Mouse (Mus musculus) testis, adult 2 months (tissue): ENCODE measurements around the gene Tmem30c. TPM values are rescaled to one million over a fixed set of nuclear protein-coding genes. Genes with fewer than 3 reads are reported as not detected.

ENCODE experiments used
- H3K27ac ChIP-seq: fragments of 200-500 bp; 2 replicates; pipeline ENCODE4 v1.5.1; 2012; ENCODE audit warnings: low read depth, low read length; ENCODE audit not compliant: control insufficient read depth, insufficient read depth
- H3K27me3 ChIP-seq: fragments of 200-500 bp; 2 replicates; pipeline ENCODE4 v1.6.1; 2012; ENCODE audit warnings: mild to moderate bottlenecking, low read length, moderate library complexity; ENCODE audit not compliant: control insufficient read depth, insufficient read depth
- H3K36me3 ChIP-seq: fragments of 200-500 bp; 2 replicates; pipeline ENCODE4 v1.6.1; 2012; ENCODE audit warnings: mild to moderate bottlenecking, low read length; ENCODE audit not compliant: control insufficient read depth, insufficient read depth
- H3K4me1 ChIP-seq: fragments of 200-500 bp; 2 replicates; pipeline ENCODE4 v1.6.1; 2012; ENCODE audit warnings: low read length; ENCODE audit not compliant: control insufficient read depth, insufficient read depth
- H3K4me3 ChIP-seq: fragments of 200-500 bp; 2 replicates; pipeline ENCODE4 v1.5.1; 2012; ENCODE audit warnings: low read depth, mild to moderate bottlenecking, low read length, moderate library complexity, mixed read lengths; ENCODE audit not compliant: control insufficient read depth
- CTCF ChIP-seq: fragments of 200-500 bp; IDR thresholded peaks from 2 replicates; pipeline ENCODE4 v1.5.1; 2012; ENCODE audit warnings: low read depth, mild to moderate bottlenecking, inconsistent platforms, low read length, moderate library complexity; ENCODE audit not compliant: control insufficient read depth, insufficient read depth, insufficient replicate concordance
- POLR2A ChIP-seq: fragments of 200-500 bp; IDR thresholded peaks from 2 replicates; pipeline ENCODE4 v1.6.1; 2012; ENCODE audit warnings: low read depth, mild to moderate bottlenecking, inconsistent platforms, low read length, moderate library complexity; ENCODE audit not compliant: control insufficient read depth
- polyA plus RNA-seq: library from polyadenylated mRNA; depleted of rRNA; stranded (reverse); fragments of >200 nt; gene quantifications from 2 replicates; pipeline ENCODE4 v1.2.3, GENCODE M21; 2012

Tmem30c gene
- polyA plus RNA-seq, 1 experiment: 66.3 TPM

DNA sequence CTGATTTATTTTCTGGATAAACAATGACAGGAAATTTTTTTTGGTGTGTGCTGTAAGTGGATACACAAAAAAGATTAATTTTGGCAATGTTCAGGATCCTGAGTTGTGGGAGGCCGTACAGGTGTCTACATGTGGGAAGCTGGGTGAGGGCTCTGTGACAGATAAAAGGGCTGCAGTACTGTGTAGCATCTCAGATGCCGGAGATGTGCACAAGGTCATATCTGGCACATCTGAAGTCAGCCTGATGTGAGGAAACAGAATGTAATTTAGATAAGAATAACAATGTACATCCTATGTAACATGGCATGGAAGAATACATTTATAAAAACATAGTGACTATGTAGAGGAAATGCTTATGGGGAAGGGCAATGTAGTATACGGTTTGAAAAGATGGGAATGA lies 20.8 kb upstream of the Tmem30c start:
- H3K4me1 ChIP-seq: no peaks in the 10 kb centered on the region
- H3K4me3 ChIP-seq: no peak overlapping the region
- H3K36me3 ChIP-seq: no peaks in the 10 kb centered on the region
- no peak for TF ChIP-seq CTCF
- TF ChIP-seq POLR2A: no peak
- no peak overlapping the region for H3K27ac ChIP-seq
- no peaks in the 10 kb centered on the region for H3K27me3 ChIP-seq

DNA sequence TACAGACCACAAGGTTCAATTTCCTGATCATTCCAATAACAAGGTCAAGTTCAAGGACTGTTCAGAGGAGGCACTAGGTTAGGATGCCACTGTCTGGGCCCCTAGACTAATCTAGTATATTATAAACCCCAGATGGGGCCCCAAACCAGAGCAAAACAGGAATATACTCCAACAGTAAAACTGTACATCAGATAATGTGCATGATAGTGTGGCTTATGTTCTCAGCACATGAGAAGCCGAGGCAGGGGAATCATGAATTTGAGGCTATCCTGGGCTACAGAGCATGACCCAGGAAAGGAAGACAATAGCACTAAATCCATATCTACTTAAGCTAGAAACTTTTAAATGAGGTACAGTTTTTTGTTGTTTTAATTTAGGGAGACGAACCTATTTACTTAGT lies 19.5 kb upstream of the Tmem30c start:
- H3K4me1 ChIP-seq: no peaks in the 10 kb centered on the region
- no peak overlapping the region for H3K27ac ChIP-seq
- TF ChIP-seq CTCF (no peak), POLR2A (no peak)
- H3K36me3 ChIP-seq: no peaks in the 10 kb centered on the region
- no peaks in the 10 kb centered on the region for H3K27me3 ChIP-seq
- no peak overlapping the region for H3K4me3 ChIP-seq

DNA sequence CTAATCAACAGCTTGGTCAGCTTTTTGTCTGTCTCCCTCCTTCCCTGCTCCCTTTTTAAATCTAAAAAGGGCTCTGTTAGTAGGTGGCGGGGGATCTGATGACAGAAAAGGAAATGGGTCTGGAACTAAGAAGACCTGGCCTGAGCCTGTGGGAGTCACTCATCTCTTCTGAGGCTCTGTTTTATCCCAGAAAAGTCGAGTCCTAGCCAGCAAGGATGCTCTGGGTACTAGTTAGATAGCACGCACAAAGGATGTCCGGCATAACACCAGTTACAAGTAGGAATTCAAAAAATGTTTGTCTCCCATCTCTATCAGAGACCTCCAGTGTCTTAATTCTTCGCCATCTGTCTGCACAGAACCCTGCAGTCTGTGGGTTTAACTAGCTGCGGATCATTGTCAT lies 12.8 kb upstream of the Tmem30c start:
- Histone ChIP-seq H3K27ac (no peak overlapping the region), H3K27me3 (no peaks in the 10 kb centered on the region), H3K4me3 (no peak overlapping the region), H3K4me1 (peaks cover 4% of the 10 kb centered on the region), H3K36me3 (no peaks in the 10 kb centered on the region)
- no peak for TF ChIP-seq CTCF
- TF ChIP-seq POLR2A: no peak

DNA sequence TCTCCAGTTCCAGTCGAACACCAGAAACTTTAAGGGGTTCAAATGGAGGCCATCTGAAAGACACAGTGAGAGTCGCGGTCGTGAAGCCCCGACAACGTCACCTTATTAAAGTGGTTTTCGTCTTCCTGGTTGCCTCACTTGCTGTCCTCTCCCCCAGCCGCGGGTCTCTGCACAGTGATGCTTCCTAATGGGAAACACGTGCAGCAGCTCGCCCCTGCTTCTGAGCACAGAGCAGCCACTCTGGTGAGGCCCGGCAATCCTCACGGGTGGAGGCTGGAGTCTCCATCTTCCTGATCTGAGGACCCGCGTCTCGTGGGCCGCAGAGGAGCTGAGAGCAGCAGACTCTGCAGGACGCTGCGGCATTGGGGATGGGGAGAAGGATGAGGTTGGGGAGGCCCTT lies 11.1 kb upstream of the Tmem30c start:
- no peaks in the 10 kb centered on the region for H3K36me3 ChIP-seq
- no peak for TF ChIP-seq CTCF
- TF ChIP-seq POLR2A: no peak
- no peak overlapping the region for H3K27ac ChIP-seq
- peak overlapping the region; percentile 21 for H3K4me3 ChIP-seq
- H3K4me1 ChIP-seq: peaks cover 4% of the 10 kb centered on the region
- H3K27me3 ChIP-seq: no peaks in the 10 kb centered on the region

- Histone ChIP-seq H3K27me3 (no peaks in the 10 kb centered on the region), H3K36me3 (no peaks in the 10 kb centered on the region), H3K4me1 (peaks cover 4% of the 10 kb centered on the region), H3K4me3 (no peak overlapping the region; the same call in 1 of the 2 replicates), H3K27ac (no peak overlapping the region)
- no peak for TF ChIP-seq POLR2A
- TF ChIP-seq CTCF: no peak
Observed at GRCm38 (mm10) chr16:57302792-57303698, 10.4 kb upstream of the Tmem30c start.

GRCm38 (mm10) chr16:57301512-57302115 lies 8.9 kb upstream of the Tmem30c start:
- no peak overlapping the region for H3K4me3 ChIP-seq
- no peak for TF ChIP-seq CTCF
- TF ChIP-seq POLR2A: no peak

DNA sequence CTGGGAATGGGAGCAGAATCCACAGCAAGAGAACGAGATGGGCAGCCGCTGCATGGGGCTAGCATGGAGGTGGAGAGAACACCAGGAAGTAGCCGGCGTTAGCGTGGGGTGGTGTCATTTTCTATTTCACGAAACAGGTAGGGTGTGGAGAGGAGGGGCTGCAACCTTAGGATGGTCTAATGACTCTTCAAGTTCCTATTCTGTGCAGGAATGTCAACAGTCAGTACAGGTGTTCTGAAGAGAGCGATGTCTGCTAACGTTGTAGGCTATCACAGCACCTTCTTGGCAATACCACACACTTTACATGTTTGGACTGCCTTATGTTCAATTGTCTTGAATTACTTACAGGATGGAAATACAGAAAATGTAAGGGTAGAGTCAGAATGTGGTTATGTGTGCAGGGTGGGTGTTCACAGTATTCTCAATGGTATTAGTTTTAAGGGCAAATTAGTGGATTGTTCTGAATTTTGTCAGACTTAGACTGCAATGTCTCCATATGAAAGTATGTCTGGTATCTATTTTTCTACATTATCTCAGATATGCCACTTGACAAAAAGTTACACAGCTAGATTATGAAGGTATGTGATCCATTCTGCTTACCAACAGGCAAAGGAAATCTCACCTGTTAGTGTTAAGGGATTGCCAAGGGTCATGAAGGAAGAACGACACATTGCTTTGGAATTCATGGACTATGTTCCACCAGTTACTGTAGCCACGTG lies 2.7 kb upstream of the Tmem30c start:
- H3K36me3 ChIP-seq: no peaks in the 10 kb centered on the region
- H3K27me3 ChIP-seq: no peaks in the 10 kb centered on the region
- no peak overlapping the region for H3K4me3 ChIP-seq
- TF ChIP-seq POLR2A (no peak), CTCF (no peak)
- H3K27ac ChIP-seq: no peak overlapping the region
- H3K4me1 ChIP-seq: no peaks in the 10 kb centered on the region; the same call in 1 of the 2 replicates

More at GRCm38 (mm10) chr16:57301512-57302115, 8.9 kb upstream of the Tmem30c start:
- Histone ChIP-seq H3K4me1 (peaks cover 4% of the 10 kb centered on the region), H3K36me3 (no peaks in the 10 kb centered on the region), H3K27me3 (no peaks in the 10 kb centered on the region), H3K27ac (no peak overlapping the region)
